Mouse (Mus musculus) MEL (cell line): ENCODE measurements around the gene Akap12. TPM values are rescaled to one million over a fixed set of nuclear protein-coding genes. Genes with fewer than 3 reads are reported as not detected.

Source experiments
- DNase-seq: peaks from one replicate; pipeline ENCODE4 v3.0.0; 2011; ENCODE audit warnings: low read depth, low spot score
- H3K27ac ChIP-seq: 2 replicates; pipeline ENCODE4 v1.5.1; 2012; ENCODE audit warnings: low read depth, mild to moderate bottlenecking, control low read depth, low read length, moderate library complexity; ENCODE audit not compliant: control insufficient read depth
- H3K27me3 ChIP-seq, 2 experiments: fragments of 150-350 bp in 1 of 2; sonication (generic) in 1 of 2; 2 replicates each; pipeline ENCODE4 v1.6.1; 2012; ENCODE audit warnings: low read length in 2 of 2, mild to moderate bottlenecking in 2 of 2, improper control_type of control experiment in 1 of 2, moderate library complexity in 1 of 2; ENCODE audit not compliant: insufficient read depth in 2 of 2, control insufficient read depth in 1 of 2
- H3K36me3 ChIP-seq, 2 experiments: 2 replicates each; pipeline ENCODE4 v1.6.1; 2012 to 2014; ENCODE audit warnings: low read length in 2 of 2, improper control_type of control experiment in 1 of 2, inconsistent platforms in 1 of 2, mild to moderate bottlenecking in 1 of 2; ENCODE audit not compliant: insufficient read depth in 2 of 2, control insufficient read depth in 1 of 2
- H3K4me1 ChIP-seq, 2 experiments: fragments of 150-350 bp in 1 of 2; sonication (generic) in 1 of 2; 2 replicates each; pipeline ENCODE4 v1.6.1; 2012; ENCODE audit warnings: low read length in 2 of 2, improper control_type of control experiment in 1 of 2, mild to moderate bottlenecking in 1 of 2; ENCODE audit not compliant: insufficient read depth in 2 of 2, control insufficient read depth in 1 of 2
- H3K4me3 ChIP-seq, 2 experiments: fragments of 150-350 bp in 1 of 2; sonication (generic) in 1 of 2; 2 replicates each; pipeline ENCODE4 v1.5.1; 2012; ENCODE audit warnings: low read depth in 2 of 2, low read length in 2 of 2, mild to moderate bottlenecking in 2 of 2, moderate library complexity in 2 of 2, control low read depth in 1 of 2, improper control_type of control experiment in 1 of 2; ENCODE audit not compliant: control insufficient read depth in 1 of 2, insufficient read depth in 1 of 2
- H3K79me2 ChIP-seq: 2 replicates; pipeline ENCODE4 v1.6.1; 2012; ENCODE audit warnings: mild to moderate bottlenecking, low read length, moderate library complexity; ENCODE audit not compliant: control insufficient read depth, poor library complexity, insufficient read depth
- H3K9ac ChIP-seq: 2 replicates; pipeline ENCODE4 v1.6.1; 2012; ENCODE audit warnings: low read depth, mild to moderate bottlenecking, control low read depth, low read length, moderate library complexity; ENCODE audit not compliant: control insufficient read depth, poor library complexity, severe bottlenecking
- H3K9me3 ChIP-seq: fragments of 150-350 bp; sonication (generic); replicated peaks from 2 replicates; pipeline ENCODE4 v1.6.1; 2012; ENCODE audit warnings: mild to moderate bottlenecking, low read length, improper control_type of control experiment, moderate library complexity; ENCODE audit not compliant: insufficient read depth
- CHD1 ChIP-seq: IDR thresholded peaks from 2 replicates; pipeline ENCODE4 v1.6.1; 2012; ENCODE audit warnings: low read depth, mild to moderate bottlenecking, inconsistent platforms, low read length, improper control_type of control experiment
- CHD2 ChIP-seq: IDR thresholded peaks from 2 replicates; pipeline ENCODE4 v1.6.1; 2011; ENCODE audit warnings: low read length, improper control_type of control experiment
- E2F4 ChIP-seq: IDR thresholded peaks from 2 replicates; pipeline ENCODE4 v1.6.1; 2011; ENCODE audit warnings: low read depth, low read length, improper control_type of control experiment, borderline replicate concordance
- EP300 ChIP-seq, 2 experiments: IDR thresholded peaks; 2 replicates each; pipeline ENCODE4 v1.6.1; 2011; ENCODE audit warnings: improper control_type of control experiment in 2 of 2, low read length in 2 of 2, low read depth in 1 of 2, mild to moderate bottlenecking in 1 of 2
- ETS1 ChIP-seq: IDR thresholded peaks from 2 replicates; pipeline ENCODE4 v1.6.1; 2012; ENCODE audit warnings: low read depth, mild to moderate bottlenecking, inconsistent platforms, low read length, improper control_type of control experiment, moderate library complexity
- GATA1 ChIP-seq: IDR thresholded peaks from 2 replicates; pipeline ENCODE4 v1.6.1; 2011; ENCODE audit warnings: low read depth, low read length, improper control_type of control experiment
- HCFC1 ChIP-seq: IDR thresholded peaks from 2 replicates; pipeline ENCODE4 v1.6.1; 2012; ENCODE audit warnings: low read depth, mild to moderate bottlenecking, inconsistent platforms, low read length, improper control_type of control experiment, moderate library complexity
- JUND ChIP-seq: IDR thresholded peaks from 2 replicates; pipeline ENCODE4 v1.6.1; 2011; ENCODE audit warnings: low read depth, mild to moderate bottlenecking, improper control_type of control experiment, low read length
- MAFK ChIP-seq: IDR thresholded peaks from 2 replicates; pipeline ENCODE4 v1.6.1; 2011; ENCODE audit warnings: low read depth, mild to moderate bottlenecking, low read length, improper control_type of control experiment, borderline replicate concordance
- MAX ChIP-seq: IDR thresholded peaks from 2 replicates; pipeline ENCODE4 v1.6.1; 2011; ENCODE audit warnings: low read length, improper control_type of control experiment
- MEF2A ChIP-seq: IDR thresholded peaks from 2 replicates; pipeline ENCODE4 v1.6.1; 2014; ENCODE audit warnings: low read depth, mild to moderate bottlenecking, inconsistent platforms, low read length, improper control_type of control experiment; ENCODE audit not compliant: poor library complexity, insufficient replicate concordance, severe bottlenecking; ENCODE audit errors: extremely low read depth
- NELFE ChIP-seq: IDR thresholded peaks from 2 replicates; pipeline ENCODE4 v1.6.1; 2011; ENCODE audit warnings: low read depth, low read length, improper control_type of control experiment
- POLR2A ChIP-seq, 2 experiments: IDR thresholded peaks; 2 replicates each; pipeline ENCODE4 v1.6.1; 2011 to 2012; ENCODE audit warnings: low read length in 2 of 2, mild to moderate bottlenecking in 2 of 2, control low read depth in 1 of 2, improper control_type of control experiment in 1 of 2, low read depth in 1 of 2, moderate library complexity in 1 of 2; ENCODE audit not compliant: control insufficient read depth in 1 of 2, insufficient read depth in 1 of 2, poor library complexity in 1 of 2
- RAD21 ChIP-seq: IDR thresholded peaks from 2 replicates; pipeline ENCODE4 v1.6.1; 2011; ENCODE audit warnings: mild to moderate bottlenecking, low read depth, low read length, improper control_type of control experiment
- RCOR1 ChIP-seq: IDR thresholded peaks from 2 replicates; pipeline ENCODE4 v1.6.1; 2012; ENCODE audit warnings: low read depth, mild to moderate bottlenecking, inconsistent platforms, low read length, improper control_type of control experiment
- TAL1 ChIP-seq: IDR thresholded peaks from 2 replicates; pipeline ENCODE4 v1.6.1; 2012; ENCODE audit warnings: mild to moderate bottlenecking, inconsistent platforms, low read length, moderate library complexity, mixed read lengths
- UBTF ChIP-seq: IDR thresholded peaks from 2 replicates; pipeline ENCODE4 v1.6.1; 2012; ENCODE audit warnings: low read depth, mild to moderate bottlenecking, inconsistent platforms, low read length, improper control_type of control experiment, moderate library complexity, borderline replicate concordance; ENCODE audit not compliant: insufficient read depth
- USF2 ChIP-seq, 2 experiments: IDR thresholded peaks; 2 replicates each; pipeline ENCODE4 v1.6.1; 2011 to 2012; ENCODE audit warnings: improper control_type of control experiment in 2 of 2, low read length in 2 of 2, borderline replicate concordance in 1 of 2, inconsistent platforms in 1 of 2, low read depth in 1 of 2, mild to moderate bottlenecking in 1 of 2; ENCODE audit not compliant: insufficient read depth in 1 of 2
- ZKSCAN1 ChIP-seq: IDR thresholded peaks from 2 replicates; pipeline ENCODE4 v1.6.1; 2012; ENCODE audit warnings: low read depth, mild to moderate bottlenecking, inconsistent platforms, low read length, improper control_type of control experiment, moderate library complexity
- ZNF384 ChIP-seq: IDR thresholded peaks from 2 replicates; pipeline ENCODE4 v1.6.1; 2012; ENCODE audit warnings: low read depth, mild to moderate bottlenecking, inconsistent platforms, low read length, improper control_type of control experiment
- polyA plus RNA-seq, 2 experiments: library from polyadenylated mRNA; stranded (reverse) in 1 of 2; unstranded in 1 of 2; fragments of >175 nt in 1 of 2; fragments of >200 nt in 1 of 2; gene quantifications; 2 replicates each; pipeline versions ENCODE4 v1.2.1 to v1.2.4; 2012; ENCODE audit warnings: low replicate concordance in 2 of 2, low read depth in 1 of 2; ENCODE audit not compliant: insufficient read length in 2 of 2, insufficient read depth in 1 of 2, missing spikeins in 1 of 2
- total RNA-seq: library from RNA; depleted of rRNA; stranded (reverse); fragments of 300-350 nt; gene quantifications from 2 replicates; pipeline ENCODE4 v1.2.3, GENCODE M21; 2012

Gene Akap12
- total and polyA plus RNA-seq, 3 experiments: 0.08 to 0.42 TPM; not detected in 1

GRCm38 (mm10) chr10:4404895-4405491, 138.8 kb downstream of the Akap12 start (continued):
- no peak for TF ChIP-seq E2F4

DNA sequence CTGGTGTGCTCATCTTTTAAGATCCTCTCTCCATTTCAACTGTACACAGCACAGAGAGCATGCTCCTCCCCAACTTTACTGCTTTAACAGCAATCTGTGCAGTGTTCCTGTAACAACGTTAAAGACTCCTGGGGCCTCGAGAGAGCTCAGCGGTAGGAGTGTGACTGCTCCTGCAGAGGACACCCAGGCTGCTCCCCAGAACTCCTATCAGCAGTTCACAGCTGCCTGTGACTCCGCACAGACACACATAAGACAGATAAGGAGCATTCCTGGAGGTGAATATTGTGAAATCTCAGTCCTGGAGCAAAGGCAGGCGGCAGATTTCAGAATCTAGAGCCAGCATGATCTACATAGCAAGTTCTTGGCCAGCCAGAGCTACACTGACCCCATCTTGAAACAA, 139.3 kb downstream of the Akap12 start:
- Histone ChIP-seq H3K36me3 (peaks cover 0 to 7% of the 10 kb centered on the region in 2 experiments; a peak in 2 of 4 replicates), H3K4me3 (no peak overlapping the region), H3K79me2 (no peaks in the 10 kb centered on the region), H3K4me1 (no peaks in the 10 kb centered on the region), H3K27me3 (no peaks in the 10 kb centered on the region), H3K9me3 (no peaks in the 10 kb centered on the region)
- DNase-seq: peak; percentile 47
- TF ChIP-seq POLR2A (IDR thresholded peaks at IDR 0.05; ENCODE audit: control insufficient read depth in 1 of 2, insufficient read depth in 1 of 2, low read depth in 1 of 2, low read length in 2 of 2, poor library complexity in 1 of 2): no peak
- no peak for TF ChIP-seq JUND
- TF ChIP-seq CHD1: no peak
- TF ChIP-seq NELFE: no peak
- TF ChIP-seq CHD2: no peak
- no peak for TF ChIP-seq RAD21
- no peak for TF ChIP-seq MAFK
- no peak for TF ChIP-seq UBTF
- 0 out of 4 replicates have a peak, but pooled peaks of 1 of the 2 experiments have one; percentile 19 for TF ChIP-seq EP300 (IDR thresholded peaks at IDR 0.05; ENCODE audit: low read depth in 1 of 2, low read length in 2 of 2)
- no peak for TF ChIP-seq ZNF384
- peak; percentile 75 for TF ChIP-seq TAL1
- peak; percentile 11; the same call in 1 of the 2 replicates for TF ChIP-seq GATA1
- TF ChIP-seq RCOR1: peak; percentile 89
- TF ChIP-seq E2F4: no peak
- TF ChIP-seq MEF2A: no peak
- no peak for TF ChIP-seq USF2 (IDR thresholded peaks at IDR 0.05; ENCODE audit: borderline replicate concordance in 1 of 2, insufficient read depth in 1 of 2, low read depth in 1 of 2, low read length in 2 of 2)
- TF ChIP-seq, all 39 proteins: peak for 4
- no peak overlapping the region for H3K27ac ChIP-seq
- no peak overlapping the region for H3K9ac ChIP-seq

- Histone ChIP-seq H3K79me2 (no peaks in the 10 kb centered on the region), H3K27me3 (no peaks in the 10 kb centered on the region), H3K9me3 (no peaks in the 10 kb centered on the region), H3K4me1 (no peaks in the 10 kb centered on the region), H3K9ac (no peak overlapping the region), H3K27ac (no peak overlapping the region), H3K36me3 (peaks cover 0 to 11% of the 10 kb centered on the region in 2 experiments; a peak in 2 of 4 replicates), H3K4me3 (no peak overlapping the region)
- TF ChIP-seq CHD2 (no peak), MAX (no peak), ETS1 (no peak), HCFC1 (no peak), ZKSCAN1 (no peak)
- no peak for DNase-seq
Observed at GRCm38 (mm10) chr10:4407191-4407590, 141.0 kb downstream of the Akap12 start.
